Mouse (Mus musculus) embryo, embryonic 11.5 days (tissue): ENCODE measurements around the gene Med11.

ENCODE experiments used
- DNase-seq: peaks from one replicate; pipeline ENCODE4 v3.0.0-alpha.2; 2012; ENCODE audit warnings: low read depth, low spot score

The Med11 gene

DNA sequence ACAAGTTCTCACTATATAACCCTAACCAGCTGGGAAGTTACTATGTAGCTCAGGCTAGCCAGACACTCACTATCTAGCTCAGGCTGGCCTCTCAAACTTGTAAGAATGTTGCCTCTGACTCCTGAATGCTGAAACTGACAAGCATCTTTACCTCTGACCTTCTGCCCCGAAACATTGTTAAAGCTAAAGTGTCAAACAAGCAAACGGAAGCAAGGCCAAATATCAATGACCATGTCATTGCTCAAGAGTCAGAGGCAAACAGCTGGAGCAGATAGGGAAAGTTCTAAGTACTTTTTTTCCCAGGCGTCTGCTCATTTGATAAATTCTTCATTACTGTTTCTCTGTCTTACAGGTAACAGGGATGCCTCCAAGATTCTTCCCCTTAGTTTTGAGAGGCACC is 50.3 kb downstream of the Med11 start:
- DNase-seq = no peak
